Mouse (Mus musculus) T-helper 1 cell (primary cell): ENCODE results near the gene Rps6kb2.

ENCODE experiments used
- in situ Hi-C: fragments of 300-600 bp; cut with MboI, MseI; formaldehyde crosslinking; loops from one replicate; pipeline ENCODE4 v1.15.1; 2025; ENCODE audit warnings: high pct_unique_total_duplicates

Rps6kb2 gene

DNA sequence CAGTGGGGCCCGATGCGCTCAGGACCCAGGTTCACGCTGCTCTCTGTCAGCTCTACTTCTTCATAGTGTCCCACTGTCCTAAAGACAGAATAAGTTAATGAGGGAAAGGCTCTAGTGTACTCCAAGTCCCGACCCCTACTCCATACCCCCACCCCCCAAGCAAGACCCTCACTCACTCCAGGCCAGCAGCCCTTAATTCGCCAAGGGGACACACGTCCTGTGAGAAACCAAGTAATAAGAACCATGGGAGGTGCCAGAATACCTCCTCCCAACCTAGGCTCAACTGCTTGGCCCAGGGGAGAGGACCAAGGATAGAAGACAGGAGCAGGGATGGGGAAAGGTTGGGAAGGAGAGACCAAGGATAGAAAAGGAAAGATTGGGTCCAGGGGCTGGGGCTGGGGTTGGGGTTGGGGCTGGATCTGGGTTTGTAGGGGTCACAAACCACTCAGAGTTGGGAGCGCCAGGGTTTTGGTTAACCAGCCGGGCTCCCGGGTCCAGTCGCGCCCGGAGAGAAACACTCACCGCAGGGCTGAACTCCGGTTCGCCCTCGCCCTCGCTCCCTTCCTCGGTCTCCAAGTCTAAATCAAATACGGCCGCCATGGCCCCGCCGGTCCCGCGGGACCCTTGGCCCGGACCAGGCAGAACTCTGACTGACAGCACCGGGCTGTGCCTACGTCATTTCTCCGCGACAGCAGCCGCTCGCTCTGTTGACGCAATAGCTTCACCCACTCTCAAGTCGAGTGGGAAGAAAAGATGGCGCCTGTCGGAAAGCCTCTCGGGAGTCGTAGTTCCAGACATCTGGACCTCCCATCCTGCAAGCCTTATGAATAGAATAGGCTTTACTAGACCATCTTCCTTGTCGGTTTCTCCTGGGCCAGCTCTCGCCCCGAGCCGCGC, at the start of gene Rps6kb2:
TSS of gene Rps6kb2 (minus strand) at position 709 of the 897 bp plus-strand sequence.
- in situ Hi-C loops, result no loop called here

DNA sequence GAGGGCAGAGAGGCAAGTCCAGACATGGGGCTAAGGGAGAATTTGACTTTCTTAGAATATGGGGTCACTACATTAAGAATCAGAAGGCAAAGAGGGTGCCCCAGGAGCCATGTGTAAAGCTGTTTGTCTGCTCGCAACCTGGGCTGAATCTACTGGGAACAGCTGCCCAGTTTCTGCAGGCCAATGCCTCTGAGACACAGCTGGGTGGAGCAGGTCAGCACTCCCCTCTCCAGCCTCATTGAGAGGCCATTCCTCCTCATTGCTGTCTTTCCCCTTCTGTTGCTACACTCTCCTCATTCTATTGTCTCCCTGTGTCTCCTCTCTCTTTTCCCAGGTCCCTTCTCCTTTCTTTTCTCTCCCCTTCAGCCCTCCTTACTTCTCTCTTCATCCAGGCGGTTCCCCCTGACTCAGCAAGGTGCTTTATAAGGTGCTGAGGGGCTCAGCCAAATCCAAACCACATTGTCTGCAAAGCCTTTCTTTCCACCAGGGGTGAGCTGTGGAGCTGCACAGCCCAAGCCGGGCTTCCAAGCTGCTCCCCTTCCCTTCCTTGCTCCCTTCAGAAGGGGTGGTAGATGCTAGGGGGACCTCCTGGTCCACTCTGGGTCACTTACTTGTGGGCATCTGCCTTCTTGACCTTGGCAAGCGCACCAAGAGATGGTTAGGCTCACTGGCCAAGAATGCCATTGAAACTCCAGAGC, 48.9 kb upstream of the Rps6kb2 start:
- in situ Hi-C loops, result no loop called here

- in situ Hi-C loops, result loop anchor here (5.0 kb wide), 1 partner anchor 34 kb away; no protein-coding TSS in a partner anchor
Observed at GRCm38 (mm10) chr19:4208563-4208962, 45.4 kb upstream of the Rps6kb2 start.

DNA sequence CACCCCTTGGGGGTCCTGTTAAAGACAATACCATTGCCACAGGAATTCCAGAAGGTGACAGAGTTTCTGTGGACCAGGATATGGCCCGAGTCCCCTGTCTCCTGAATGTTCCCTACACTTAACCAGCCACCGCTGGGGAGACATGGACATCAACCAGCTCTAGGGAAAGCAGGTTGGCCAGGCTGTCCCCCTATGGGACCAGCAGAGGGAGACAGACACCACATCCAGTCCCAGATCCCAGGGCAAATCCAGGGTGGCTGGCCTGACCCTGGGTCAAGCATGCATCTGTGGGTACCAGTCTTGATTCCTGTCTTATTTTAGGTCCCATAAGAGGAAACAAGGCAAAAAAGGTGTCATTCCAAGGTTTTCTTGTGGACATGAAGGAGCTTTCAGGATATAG, 43.8 kb upstream of the Rps6kb2 start:
- in situ Hi-C loops, result loop anchor here (5.0 kb wide), 1 partner anchor 35 kb away; no protein-coding TSS in a partner anchor

GRCm38 (mm10) chr19:4204889-4205288, 41.7 kb upstream of the Rps6kb2 start:
- in situ Hi-C loops, result loop anchor here (5.0 kb wide), 1 partner anchor 37 kb away; no protein-coding TSS in a partner anchor

- in situ Hi-C loops, result no loop called here
Observed at GRCm38 (mm10) chr19:4203604-4204326, 40.6 kb upstream of the Rps6kb2 start.

GRCm38 (mm10) chr19:4203148-4203547, 40.0 kb upstream of the Rps6kb2 start:
- in situ Hi-C loops, result no loop called here

- in situ Hi-C loops, result no loop called here
Observed at GRCm38 (mm10) chr19:4202149-4202548, 39.0 kb upstream of the Rps6kb2 start.

- in situ Hi-C loops, result no loop called here
Observed at GRCm38 (mm10) chr19:4201291-4201909, 38.2 kb upstream of the Rps6kb2 start, which contains the start of gene Rad9a. Rad9a (minus strand) TSS chr19:4201662.

DNA sequence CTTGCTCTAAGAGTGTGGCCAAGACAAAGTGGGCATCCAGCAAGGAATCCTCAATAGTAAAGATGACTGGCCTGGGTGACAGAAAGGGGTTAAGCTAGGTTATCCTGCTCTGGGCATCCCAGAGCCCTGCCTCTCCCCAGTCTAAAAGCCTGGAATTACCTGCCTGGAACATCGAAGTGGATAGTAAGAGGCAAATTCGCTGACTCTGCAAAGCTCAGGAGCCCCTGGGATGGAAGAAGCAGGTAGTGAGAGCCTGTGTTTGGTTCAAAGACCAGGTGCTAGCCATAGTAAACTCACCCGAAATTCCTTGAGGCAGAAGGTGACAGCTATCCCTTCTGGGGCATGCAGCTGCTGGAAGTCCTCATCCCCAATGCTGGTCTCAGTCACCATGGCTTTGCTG, 34.0 kb upstream of the Rps6kb2 start:
- in situ Hi-C loops, result no loop called here

DNA sequence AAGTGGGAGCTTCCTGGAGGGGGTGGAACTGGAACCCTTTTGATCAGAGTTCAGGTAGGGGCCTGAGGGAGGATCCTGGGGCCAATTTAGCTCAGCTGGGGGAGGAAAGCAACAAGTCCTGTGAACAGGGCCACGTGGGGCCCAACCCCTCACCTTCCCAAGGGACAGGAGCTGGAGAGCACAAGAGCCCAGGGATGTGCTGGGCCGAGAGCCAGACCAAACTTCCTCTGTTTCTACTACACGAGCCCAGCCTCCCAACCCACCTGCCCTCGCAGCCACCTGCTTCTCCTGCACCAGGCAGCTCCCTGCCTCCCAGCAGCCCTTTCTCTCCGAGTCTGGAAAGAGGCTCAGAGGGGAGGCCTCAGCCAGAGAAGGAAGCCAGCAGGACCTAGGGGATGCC, 33.4 kb upstream of the Rps6kb2 start:
- in situ Hi-C loops, result no loop called here

DNA sequence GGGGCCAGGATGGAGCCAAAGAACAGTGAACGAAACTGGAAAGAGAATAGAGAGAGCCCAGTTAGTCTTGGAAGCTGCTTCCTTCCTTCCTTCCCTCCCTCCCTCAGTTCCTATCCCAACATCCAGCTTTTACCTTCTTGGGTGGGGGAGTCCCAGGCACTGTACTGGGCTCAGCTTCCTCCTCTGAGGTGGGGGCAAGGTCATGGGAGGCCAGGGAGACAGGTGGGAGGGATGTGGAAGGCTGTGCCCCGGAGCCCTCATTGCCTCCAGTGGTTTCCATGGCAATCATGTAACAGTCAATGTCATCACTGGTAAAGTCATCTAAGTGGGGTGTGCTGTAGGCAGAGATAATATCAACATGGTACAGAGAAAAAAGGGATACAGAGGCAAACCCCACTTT, 32.9 kb upstream of the Rps6kb2 start:
- in situ Hi-C loops, result no loop called here

- in situ Hi-C loops, result no loop called here
Observed at GRCm38 (mm10) chr19:4194776-4195650, 31.9 kb upstream of the Rps6kb2 start.

DNA sequence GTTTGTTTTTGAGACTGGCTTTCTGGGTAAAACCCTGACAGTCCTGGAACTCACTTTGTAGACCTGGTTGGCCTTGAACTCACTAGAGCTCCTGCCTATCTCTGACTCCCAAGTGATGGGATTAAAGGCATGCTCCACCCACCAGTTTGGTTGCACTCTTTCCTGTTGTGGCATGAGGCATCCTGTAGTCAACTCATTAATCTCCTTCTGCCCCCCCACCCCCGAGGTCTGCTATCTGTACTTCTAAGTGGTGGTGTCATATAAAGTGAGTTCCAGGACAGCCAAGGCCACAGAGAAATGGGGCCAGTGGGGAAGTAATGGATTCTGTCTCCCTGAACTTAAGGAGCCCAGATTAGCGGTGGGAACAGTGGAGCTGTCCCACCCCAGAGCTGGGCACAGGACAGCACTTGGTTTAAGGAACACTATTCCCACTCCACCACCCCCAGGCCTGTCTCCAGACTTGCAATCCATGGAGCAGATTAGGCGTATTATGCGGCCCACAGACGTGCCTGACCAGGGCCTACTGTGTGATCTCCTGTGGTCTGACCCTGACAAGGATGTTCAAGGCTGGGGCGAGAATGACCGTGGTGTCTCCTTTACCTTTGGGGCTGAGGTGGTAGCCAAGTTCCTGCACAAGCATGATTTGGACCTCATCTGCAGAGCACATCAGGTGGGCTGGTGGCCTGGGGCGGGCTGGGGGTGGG, 31.0 kb upstream of the Rps6kb2 start:
- in situ Hi-C loops, result no loop called here

DNA sequence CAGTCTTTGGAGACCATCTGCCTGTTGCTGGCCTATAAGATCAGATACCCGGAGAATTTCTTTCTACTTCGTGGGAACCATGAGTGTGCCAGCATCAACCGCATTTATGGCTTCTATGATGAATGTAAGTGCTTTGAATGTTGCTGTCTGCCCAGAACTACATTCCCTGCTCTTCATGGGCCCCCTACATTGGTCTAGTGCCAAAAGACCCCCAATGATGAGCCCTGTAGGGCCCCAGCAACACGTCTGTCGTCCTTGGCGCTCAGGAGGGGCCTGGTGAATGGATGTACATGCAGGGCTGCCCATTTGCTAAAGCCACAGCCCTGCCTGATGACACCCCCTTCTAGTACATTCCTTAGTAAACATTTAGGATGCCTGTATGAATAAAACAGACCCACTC, 30.0 kb upstream of the Rps6kb2 start:
- in situ Hi-C loops, result no loop called here

- in situ Hi-C loops, result no loop called here
Observed at GRCm38 (mm10) chr19:4192251-4192985, 29.3 kb upstream of the Rps6kb2 start.

DNA sequence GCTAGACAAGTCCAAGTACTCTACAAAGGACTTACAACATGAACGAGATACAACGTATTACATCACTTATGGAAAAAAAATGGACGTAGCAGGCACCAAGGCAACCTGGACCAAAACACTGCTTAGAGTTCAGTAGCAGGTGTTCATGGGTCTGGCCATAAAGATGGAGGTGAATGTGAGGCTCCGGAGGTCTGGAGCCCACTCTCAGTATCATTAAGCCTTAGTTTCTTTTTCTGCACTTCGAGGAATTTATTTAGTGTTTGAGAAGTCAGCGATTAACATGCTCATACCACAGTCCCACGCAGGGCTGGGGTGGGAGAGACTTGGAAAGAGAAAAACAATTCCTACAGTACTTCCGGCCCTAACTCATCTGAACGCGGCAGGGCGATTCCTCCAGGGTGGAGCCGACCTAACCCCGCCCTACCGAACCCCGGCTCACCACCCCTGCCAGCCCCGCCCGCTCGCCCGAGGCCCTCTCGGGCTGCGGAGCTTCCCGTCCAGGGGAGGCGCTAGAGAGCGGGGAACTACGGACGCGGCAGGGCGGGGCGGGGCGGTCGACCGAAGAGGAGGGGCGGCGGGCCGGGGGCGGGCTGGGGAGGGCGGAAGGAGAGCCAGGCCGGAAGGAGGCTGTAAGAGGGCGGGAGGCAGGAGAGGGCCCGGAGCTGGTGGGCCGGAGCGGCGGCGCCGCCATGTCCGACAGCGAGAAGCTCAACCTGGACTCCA, 28.5 kb upstream of the Rps6kb2 start, which contains the start of gene Ppp1ca:
TSS of gene Ppp1ca (plus strand) at position 538 of the 723 bp plus-strand sequence.
- in situ Hi-C loops, result no loop called here

GRCm38 (mm10) chr19:4190831-4191334, 27.7 kb upstream of the Rps6kb2 start, which contains the start of gene Tbc1d10c:
Tbc1d10c (minus strand) TSS chr19:4191284.
- in situ Hi-C loops, result no loop called here
